Mouse (Mus musculus): ENCODE results near the gene Ces2h. TPM values are rescaled to one million over a fixed set of nuclear protein-coding genes. Genes with fewer than 3 reads are reported as not detected.

Gene Ces2h
- not detected in 2 replicates for polyA plus RNA-seq (2015; fragmentation: Nextera tagmentation; extraction: Ambion mirVana)

DNA sequence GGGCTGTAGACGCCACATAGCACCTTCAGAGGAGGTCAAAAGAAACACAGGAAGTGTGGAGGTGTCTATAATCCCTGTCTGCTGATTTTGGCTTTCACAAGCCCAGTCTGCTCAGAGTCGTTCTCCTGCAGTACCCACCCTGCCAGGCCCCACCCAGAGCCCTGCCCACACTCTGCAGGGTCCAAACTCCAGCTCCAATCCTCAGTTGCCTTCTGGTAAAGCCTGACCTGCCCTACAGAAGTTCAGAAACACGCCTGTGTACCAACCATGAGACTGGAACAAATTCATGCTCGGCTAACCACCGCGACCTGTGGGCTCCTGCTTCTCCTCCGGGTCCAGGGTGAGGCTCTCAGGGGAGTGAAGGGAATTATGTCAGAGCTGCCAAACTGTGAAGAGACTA lies at the start of gene Ces2h:
Gene Ces2h (plus strand): TSS at position 268 of the 400 bp plus-strand sequence.
- H3K4me2 ChIP-seq = no peak within 1 kb of the TSS
- peak; percentile 71; the same call in 1 of the 2 replicates for ATAC-seq (ENCODE audit: insufficient read depth, low FRiP score, low read depth)
- no peak within 1 kb of the TSS for H3K27ac ChIP-seq
- H3K27me3 ChIP-seq (replicated peaks) = no peaks in the 10 kb centered on the region
- no peaks in the 10 kb centered on the region for H3K9me3 ChIP-seq
- H3K4me3 ChIP-seq (replicated peaks) = no peak within 1 kb of the TSS
- H3K9ac ChIP-seq = no peak within 1 kb of the TSS
- H3K36me3 ChIP-seq = no peaks in the 10 kb centered on the region
- WGBS = 67% methylated on average over 7 of the region's 7 CpGs
- no peaks in the 10 kb centered on the region for H3K4me1 ChIP-seq

DNA sequence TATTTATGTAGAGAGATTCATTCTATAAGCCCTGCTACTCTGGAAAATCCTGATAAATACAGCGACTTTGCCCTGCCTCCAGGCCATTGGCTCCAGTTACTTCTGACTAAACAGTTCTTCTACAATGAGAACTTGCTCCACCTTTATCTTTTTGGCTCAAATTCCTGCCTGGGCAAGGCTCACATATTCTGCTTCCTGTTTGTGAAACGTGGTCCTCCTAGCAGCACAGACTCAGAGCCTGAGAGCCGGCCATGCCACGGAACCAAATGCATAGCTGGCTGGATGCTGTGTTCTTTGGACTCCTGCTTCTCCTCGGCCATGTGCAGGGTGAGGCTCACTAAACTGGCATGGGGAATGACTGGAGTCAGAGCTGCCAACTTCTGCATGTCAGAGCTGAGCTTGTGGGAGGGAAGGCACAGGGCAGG lies 39.1 kb upstream of the Ces2h start, which contains the start of gene Ces2g:
Gene Ces2g (plus strand): TSS at position 182 of the 425 bp plus-strand sequence.
- no peak for ATAC-seq (ENCODE audit: insufficient read depth, low FRiP score, low read depth)
- Histone ChIP-seq H3K4me3 (replicated peaks) (no peak within 1 kb of the TSS), H3K27ac (0 out of 2 replicates have a peak within 1 kb of the TSS, but pooled peaks have one; percentile 33), H3K9me3 (no peaks in the 10 kb centered on the region), H3K4me2 (peak within 1 kb of the TSS; percentile 28; the same call in 1 of the 2 replicates), H3K36me3 (no peaks in the 10 kb centered on the region), H3K9ac (no peak within 1 kb of the TSS), H3K4me1 (no peaks in the 10 kb centered on the region), H3K27me3 (replicated peaks) (no peaks in the 10 kb centered on the region)
- 57% methylated on average over 5 of the region's 5 CpGs for WGBS

DNA sequence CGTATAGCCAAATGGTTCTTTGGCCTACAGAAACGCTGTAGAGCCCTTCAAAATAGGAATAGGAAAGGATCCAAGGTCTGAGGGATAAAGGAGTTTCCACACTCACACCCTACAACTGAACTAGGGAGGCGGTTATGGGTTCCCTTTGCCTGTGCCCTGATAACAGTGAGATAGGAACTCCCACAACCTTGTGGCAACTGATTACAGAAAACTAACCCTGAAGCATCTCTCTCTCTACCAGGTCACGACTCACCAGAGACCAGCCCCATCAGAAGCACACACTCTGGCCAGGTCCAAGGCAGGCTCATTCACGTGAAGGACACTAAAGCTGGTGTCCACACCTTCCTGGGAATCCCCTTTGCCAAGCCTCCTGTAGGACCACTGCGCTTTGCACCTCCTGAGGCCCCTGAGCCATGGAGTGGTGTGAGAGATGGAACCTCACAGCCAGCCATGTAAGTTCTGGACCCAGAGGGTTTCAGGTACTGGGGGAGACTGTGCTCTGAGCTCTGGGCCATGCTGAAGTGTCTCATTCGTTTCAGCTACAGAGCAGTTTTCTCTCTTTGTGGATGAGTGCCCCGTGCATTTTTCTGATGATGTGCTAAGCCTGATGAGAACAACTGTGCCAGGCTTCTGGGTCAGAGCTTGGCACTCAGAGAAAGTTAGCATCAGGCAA lies 38.3 kb upstream of the Ces2h start:
- 66% methylated on average over 8 of the region's 8 CpGs for WGBS
- no peaks in the 10 kb centered on the region for H3K27me3 ChIP-seq (replicated peaks)

DNA sequence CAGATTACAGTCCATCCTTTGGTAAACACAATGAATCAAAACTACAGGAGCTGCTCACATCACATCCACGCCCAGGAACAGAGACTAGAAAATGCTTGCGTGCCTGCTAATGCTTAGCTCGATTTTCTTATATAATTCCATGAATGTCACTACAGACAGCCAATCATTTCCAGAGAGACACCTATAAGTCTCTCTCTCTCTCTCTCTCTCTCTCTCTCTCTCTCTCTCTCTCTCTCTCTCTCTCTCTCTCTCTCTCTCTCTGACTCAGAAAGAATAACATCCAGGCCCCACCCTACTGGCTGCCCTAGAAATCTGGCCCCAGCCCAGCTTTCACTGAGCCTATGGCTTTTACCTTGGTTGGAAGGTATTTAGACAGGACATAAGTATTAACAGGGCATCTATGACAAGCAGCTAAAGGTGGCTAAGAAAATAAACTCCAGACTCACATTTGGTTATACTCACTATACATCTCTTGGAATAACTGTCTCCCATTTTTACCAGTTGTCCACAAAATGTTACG lies 37.2 kb upstream of the Ces2h start:
- Histone ChIP-seq H3K4me3 (replicated peaks) (no peak overlapping the region), H3K4me1 (no peaks in the 10 kb centered on the region), H3K9ac (no peak overlapping the region), H3K27me3 (replicated peaks) (no peaks in the 10 kb centered on the region), H3K27ac (no peak overlapping the region), H3K36me3 (no peaks in the 10 kb centered on the region), H3K9me3 (no peaks in the 10 kb centered on the region), H3K4me2 (no peak overlapping the region)
- WGBS = 73% methylated on average over 4 of the region's 4 CpGs
- no peak for ATAC-seq (ENCODE audit: insufficient read depth, low FRiP score, low read depth)

More for the DNA sequence above, 38.3 kb upstream of the Ces2h start:
- Histone ChIP-seq H3K9ac (no peak overlapping the region), H3K36me3 (no peaks in the 10 kb centered on the region), H3K27ac (no peak overlapping the region), H3K4me1 (no peaks in the 10 kb centered on the region), H3K4me3 (replicated peaks) (no peak overlapping the region), H3K4me2 (no peak overlapping the region), H3K9me3 (no peaks in the 10 kb centered on the region)
- peak; percentile 92 for ATAC-seq (ENCODE audit: insufficient read depth, low FRiP score, low read depth)

- H3K9me3 ChIP-seq = no peaks in the 10 kb centered on the region
- 90% methylated on average over 5 of the region's 5 CpGs for WGBS
- no peaks in the 10 kb centered on the region for H3K36me3 ChIP-seq
- H3K9ac ChIP-seq = no peak overlapping the region
- no peak overlapping the region for H3K27ac ChIP-seq
- H3K4me1 ChIP-seq = no peaks in the 10 kb centered on the region
- no peaks in the 10 kb centered on the region for H3K27me3 ChIP-seq (replicated peaks)
- H3K4me2 ChIP-seq = no peak overlapping the region
- H3K4me3 ChIP-seq (replicated peaks) = no peak overlapping the region
- ATAC-seq (ENCODE audit: insufficient read depth, low FRiP score, low read depth) = no peak
Observed at GRCm38 (mm10) chr8:104984126-104984525, 16.5 kb upstream of the Ces2h start.

DNA sequence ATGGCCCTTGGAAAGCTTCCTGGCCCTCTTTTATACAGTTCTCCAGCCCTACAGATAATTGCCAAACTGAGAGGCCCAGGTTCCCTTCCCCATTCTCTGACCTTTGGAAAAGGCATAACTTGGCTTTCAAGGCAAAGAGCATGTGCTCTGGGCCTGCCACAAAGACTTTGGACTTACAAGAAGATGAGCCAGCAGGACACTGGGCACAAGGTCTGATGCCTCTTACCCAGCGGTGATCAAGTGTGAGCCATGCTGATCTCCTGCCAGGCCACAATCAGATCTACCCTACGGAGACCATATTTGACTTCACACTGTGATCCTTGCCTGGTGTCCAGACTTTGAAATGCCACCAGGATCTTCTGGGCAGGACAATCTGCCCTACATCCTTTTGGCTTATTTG lies 15.7 kb upstream of the Ces2h start:
- no peaks in the 10 kb centered on the region for H3K4me1 ChIP-seq
- H3K27me3 ChIP-seq (replicated peaks) = no peaks in the 10 kb centered on the region
- no peak overlapping the region for H3K27ac ChIP-seq
- no peaks in the 10 kb centered on the region for H3K9me3 ChIP-seq
- 87% methylated on average over 2 of the region's 2 CpGs for WGBS
- H3K4me3 ChIP-seq (replicated peaks) = no peak overlapping the region
- H3K9ac ChIP-seq = no peak overlapping the region
- H3K4me2 ChIP-seq = no peak overlapping the region
- ATAC-seq (ENCODE audit: insufficient read depth, low FRiP score, low read depth) = no peak
- no peaks in the 10 kb centered on the region for H3K36me3 ChIP-seq

DNA sequence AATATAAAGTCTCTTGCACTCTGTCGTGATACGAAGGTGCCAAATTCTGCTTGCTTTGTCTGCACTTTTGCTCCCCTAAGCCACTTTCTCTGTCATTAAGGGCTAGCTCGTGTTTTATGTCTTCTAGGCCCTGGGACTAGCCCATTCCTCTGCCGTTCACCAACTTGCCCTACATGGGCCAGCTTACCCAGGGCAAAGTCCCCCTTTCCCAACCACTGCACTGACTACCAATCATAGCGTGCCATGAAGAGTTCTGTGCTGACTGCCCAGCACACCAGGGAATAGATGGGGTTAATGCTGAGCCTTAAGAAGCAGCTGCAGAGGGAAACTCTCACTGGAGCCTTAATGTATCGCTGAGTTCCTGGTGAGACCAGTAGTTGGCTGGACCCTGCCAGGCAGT lies 2.5 kb upstream of the Ces2h start:
- no peaks in the 10 kb centered on the region for H3K27me3 ChIP-seq (replicated peaks)
- no peaks in the 10 kb centered on the region for H3K36me3 ChIP-seq
- no peaks in the 10 kb centered on the region for H3K4me1 ChIP-seq
- H3K9ac ChIP-seq = no peak overlapping the region
- 72% methylated on average over 6 of the region's 6 CpGs for WGBS
- no peak overlapping the region for H3K4me2 ChIP-seq
- H3K9me3 ChIP-seq = no peaks in the 10 kb centered on the region
- H3K27ac ChIP-seq = no peak overlapping the region
- no peak overlapping the region for H3K4me3 ChIP-seq (replicated peaks)
- ATAC-seq (ENCODE audit: insufficient read depth, low FRiP score, low read depth) = no peak

DNA sequence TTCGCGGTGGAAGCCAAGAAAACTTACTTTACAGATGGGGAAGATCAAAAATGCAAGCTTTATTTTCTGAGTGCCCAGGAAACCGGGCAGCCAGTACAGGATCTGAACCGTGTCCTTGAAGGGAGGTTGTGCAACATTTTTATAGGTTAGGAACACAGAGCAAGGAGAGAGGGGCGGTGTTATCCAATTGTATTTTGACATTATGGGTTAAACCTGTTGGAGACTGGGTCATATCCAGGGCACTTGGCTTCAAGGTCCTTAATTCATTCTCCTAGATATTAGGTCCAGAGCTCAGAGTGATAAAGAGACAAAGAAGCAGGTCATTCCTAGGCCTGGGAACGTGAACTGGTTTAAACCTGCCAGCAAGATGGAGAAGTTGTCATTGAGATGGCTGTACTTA lies 1.5 kb upstream of the Ces2h start:
- no peak overlapping the region for H3K4me3 ChIP-seq (replicated peaks)
- H3K9me3 ChIP-seq = no peaks in the 10 kb centered on the region
- H3K9ac ChIP-seq = no peak overlapping the region
- no peak for ATAC-seq (ENCODE audit: insufficient read depth, low FRiP score, low read depth)
- 75% methylated on average over 6 of the region's 6 CpGs for WGBS
- no peak overlapping the region for H3K27ac ChIP-seq
- H3K4me2 ChIP-seq = no peak overlapping the region
- no peaks in the 10 kb centered on the region for H3K36me3 ChIP-seq
- H3K27me3 ChIP-seq (replicated peaks) = no peaks in the 10 kb centered on the region
- no peaks in the 10 kb centered on the region for H3K4me1 ChIP-seq

DNA sequence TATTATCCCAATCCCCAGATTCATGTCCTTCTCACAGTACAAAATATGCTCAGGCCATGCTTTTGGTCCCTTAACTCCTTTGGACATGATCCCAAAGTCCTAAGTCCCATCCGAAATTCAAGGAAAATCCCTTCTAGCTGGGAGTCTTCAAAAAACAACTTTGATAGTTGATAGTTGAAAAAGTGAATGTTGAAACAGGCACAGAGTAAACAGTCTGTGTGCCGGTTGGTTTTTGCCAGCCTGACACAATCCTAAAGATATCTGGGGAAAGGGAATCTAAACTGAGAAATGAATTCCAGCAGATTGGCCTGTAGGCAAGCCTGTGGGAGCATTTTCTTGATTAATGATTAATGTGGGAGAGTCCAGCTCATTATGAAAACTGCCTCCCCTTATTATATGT lies 9.3 kb downstream of the Ces2h start:
- Histone ChIP-seq H3K4me2 (no peak overlapping the region), H3K4me1 (no peaks in the 10 kb centered on the region), H3K4me3 (replicated peaks) (no peak overlapping the region), H3K9me3 (no peaks in the 10 kb centered on the region), H3K27ac (no peak overlapping the region), H3K36me3 (no peaks in the 10 kb centered on the region), H3K9ac (no peak overlapping the region), H3K27me3 (replicated peaks) (no peaks in the 10 kb centered on the region)
- no peak for ATAC-seq (ENCODE audit: insufficient read depth, low FRiP score, low read depth)
- WGBS = 56% methylated on average over 2 of the region's 2 CpGs

DNA sequence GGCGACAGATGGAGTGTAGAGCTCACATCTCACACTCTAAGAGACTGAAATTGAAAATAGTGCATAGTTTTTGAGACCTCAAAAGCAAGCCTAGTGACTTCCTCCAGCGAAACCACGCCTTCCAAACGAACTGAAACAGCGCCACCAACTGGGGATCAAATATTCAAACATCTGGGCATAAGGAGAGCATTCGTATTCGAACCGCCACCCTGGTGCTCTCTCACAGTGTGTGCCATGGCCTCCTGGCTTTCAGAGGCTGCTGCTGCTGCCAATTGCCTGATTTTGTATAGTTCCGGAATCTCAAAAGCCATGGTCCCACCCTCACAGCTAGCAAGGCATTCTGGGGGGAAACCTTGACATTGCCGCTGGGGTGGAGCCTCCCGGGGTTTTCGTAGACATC lies 10.5 kb downstream of the Ces2h start:
- H3K9ac ChIP-seq = no peak overlapping the region
- WGBS = 77% methylated on average over 12 of the region's 12 CpGs
- H3K4me3 ChIP-seq (replicated peaks) = no peak overlapping the region
- H3K36me3 ChIP-seq = no peaks in the 10 kb centered on the region
- no peak overlapping the region for H3K4me2 ChIP-seq
- no peaks in the 10 kb centered on the region for H3K9me3 ChIP-seq
- ATAC-seq (ENCODE audit: insufficient read depth, low FRiP score, low read depth) = no peak
- H3K27me3 ChIP-seq (replicated peaks) = no peaks in the 10 kb centered on the region
- H3K27ac ChIP-seq = no peak overlapping the region
- H3K4me1 ChIP-seq = no peaks in the 10 kb centered on the region

- ATAC-seq (ENCODE audit: insufficient read depth, low FRiP score, low read depth) = no peak
- 91% methylated on average over 5 of the region's 5 CpGs for WGBS
Observed at GRCm38 (mm10) chr8:105014391-105014790, 13.7 kb downstream of the Ces2h start.

GRCm38 (mm10) chr8:105021954-105022353 lies 21.3 kb downstream of the Ces2h start:
- no peaks in the 10 kb centered on the region for H3K9me3 ChIP-seq
- WGBS = 79% methylated on average over 1 of the region's 1 CpGs
- H3K4me1 ChIP-seq = no peaks in the 10 kb centered on the region
- no peak overlapping the region for H3K9ac ChIP-seq
- H3K27me3 ChIP-seq (replicated peaks) = no peaks in the 10 kb centered on the region
- H3K4me3 ChIP-seq (replicated peaks) = no peak overlapping the region
- no peak overlapping the region for H3K4me2 ChIP-seq
- H3K36me3 ChIP-seq = no peaks in the 10 kb centered on the region
- no peak for ATAC-seq (ENCODE audit: insufficient read depth, low FRiP score, low read depth)
- no peak overlapping the region for H3K27ac ChIP-seq

More at GRCm38 (mm10) chr8:105014391-105014790, 13.7 kb downstream of the Ces2h start:
- Histone ChIP-seq H3K36me3 (no peaks in the 10 kb centered on the region), H3K9ac (no peak overlapping the region), H3K4me1 (no peaks in the 10 kb centered on the region), H3K9me3 (no peaks in the 10 kb centered on the region), H3K27me3 (replicated peaks) (no peaks in the 10 kb centered on the region), H3K4me3 (replicated peaks) (no peak overlapping the region), H3K27ac (no peak overlapping the region), H3K4me2 (no peak overlapping the region)

Data from stomach, embryonic 15.5 days (tissue).